In genomic region chr8:85013230-85013840, GRCm38 (mm10) we compare ENCODE assay signal across 8 mouse cellular contexts. TPM values are rescaled to one million over a fixed set of nuclear protein-coding genes. Genes with fewer than 3 reads are reported as not detected.
DNase-seq lines count a peak whose midpoint lies in the region; ATAC-seq and TF ChIP-seq lines count a peak whose summit lies in the region.

No protein-coding gene starts in this region.

- 7% methylated on average over 23 of the region's 26 CpGs for WGBS in hindbrain, embryonic 11.5 days
- 4% methylated on average over 26 of the region's 26 CpGs for WGBS in lung, postnatal 0 days
- 6% methylated on average over 26 of the region's 26 CpGs for WGBS in olfactory bulb, adult 2 months

- peak; percentile 65; the same call in 1 of the 2 replicates for ATAC-seq in erythroid progenitor cell, adult 5-6 weeks (replicated peaks; ENCODE audit: low FRiP score, poor library complexity, severe bottlenecking)
- ATAC-seq in hindbrain, embryonic 11.5 days (ENCODE audit: low FRiP score): peak; percentile 66
- ATAC-seq in lung, postnatal 0 days: peak; percentile 86

- peak; percentile 88 for DNase-seq in brain, embryonic 14.5 days (ENCODE audit: low read depth)
- DNase-seq in hindbrain, embryonic 11.5 days (ENCODE audit: low spot score): peak; percentile 85
- peak; percentile 52 to 54 for DNase-seq in layer of hippocampus, postnatal 14 days (ENCODE audit: low spot score in 2 of 2)
- DNase-seq in lung, postnatal 0 days (ENCODE audit: low spot score): peak; percentile 88
- peak; percentile 89 for DNase-seq in thymus, postnatal 14 days

- TF ChIP-seq EP300 in lung, postnatal 0 days (IDR thresholded peaks at IDR 0.05): no peak

- no peak for TF ChIP-seq POLR2A in brain, embryonic 14.5 days (IDR thresholded peaks at IDR 0.05; ENCODE audit: borderline replicate concordance, extremely low read depth, insufficient read depth, insufficient read length, poor library complexity, severe bottlenecking)
- TF ChIP-seq POLR2A in olfactory bulb, adult 2 months (IDR thresholded peaks at IDR 0.05; ENCODE audit: insufficient read depth, low read depth, low read length): no peak

- peak overlapping the region; percentile 39; the same call in 1 of the 2 replicates for H3K9ac ChIP-seq in hindbrain, embryonic 11.5 days (ENCODE audit: low read depth, low read length)
- H3K9ac ChIP-seq in lung, postnatal 0 days (replicated peaks; ENCODE audit: low read depth): no peak overlapping the region

- peak overlapping the region; percentile 55 for H3K4me2 ChIP-seq in hindbrain, embryonic 11.5 days (replicated peaks; ENCODE audit: low read depth, low read length)
- peak overlapping the region; percentile 48; the same call in 1 of the 2 replicates for H3K4me2 ChIP-seq in lung, postnatal 0 days (replicated peaks; ENCODE audit: low read depth, low read length)

- H3K4me1 ChIP-seq in E14TG2a.4 (replicated peaks; ENCODE audit: low read depth, low read length): peaks cover 61% of the 10 kb centered on the region
- H3K4me1 ChIP-seq in hindbrain, embryonic 11.5 days (replicated peaks; ENCODE audit: control insufficient read depth, insufficient read depth, low read length): no peaks in the 10 kb centered on the region
- H3K4me1 ChIP-seq in lung, postnatal 0 days (ENCODE audit: insufficient read depth, low read depth, low read length): peaks cover 3% of the 10 kb centered on the region; the same call in 1 of the 2 replicates
- H3K4me1 ChIP-seq in olfactory bulb, adult 2 months (ENCODE audit: control insufficient read depth, insufficient read depth, low read length): peaks cover 8% of the 10 kb centered on the region; the same call in 1 of the 2 replicates

- H3K27me3 ChIP-seq in E14TG2a.4 (ENCODE audit: insufficient read depth, low read length): peaks cover 50% of the 10 kb centered on the region
- H3K27me3 ChIP-seq in hindbrain, embryonic 11.5 days (ENCODE audit: control insufficient read depth, insufficient read depth, low read length): peaks cover 32% of the 10 kb centered on the region
- H3K27me3 ChIP-seq in lung, postnatal 0 days (replicated peaks; ENCODE audit: insufficient read depth, low read length): peaks cover 26% of the 10 kb centered on the region

- no peak overlapping the region for H3K27ac ChIP-seq in hindbrain, embryonic 11.5 days (ENCODE audit: low read depth, low read length)
- no peak overlapping the region for H3K27ac ChIP-seq in lung, postnatal 0 days (ENCODE audit: low read length)
- H3K27ac ChIP-seq in olfactory bulb, adult 2 months (ENCODE audit: insufficient read depth, low read depth, low read length): no peak overlapping the region

- peaks cover 16% of the 10 kb centered on the region for H3K36me3 ChIP-seq in E14TG2a.4 (ENCODE audit: insufficient read depth, low read length)
- peaks cover 3% of the 10 kb centered on the region; the same call in 1 of the 2 replicates for H3K36me3 ChIP-seq in hindbrain, embryonic 11.5 days (ENCODE audit: control insufficient read depth, insufficient read depth, low read length)
- peaks cover 3% of the 10 kb centered on the region for H3K36me3 ChIP-seq in lung, postnatal 0 days (ENCODE audit: insufficient read depth, low read length)

- peak; percentile 90 for TF ChIP-seq CTCF in E14TG2a.4 (conservative IDR thresholded peaks at IDR 0.05; ENCODE audit: low read length)
- TF ChIP-seq CTCF in brain, embryonic 14.5 days (IDR thresholded peaks at IDR 0.05; ENCODE audit: borderline replicate concordance, extremely low read depth, insufficient read depth, insufficient read length): peak; percentile 72
- TF ChIP-seq CTCF in lung, postnatal 0 days (IDR thresholded peaks at IDR 0.05): peak; percentile 83
- TF ChIP-seq CTCF in olfactory bulb, adult 2 months (IDR thresholded peaks at IDR 0.05; ENCODE audit: insufficient read depth, low read depth, low read length): peak; percentile 61

- peak overlapping the region; percentile 72 for H3K4me3 ChIP-seq in E14TG2a.4 (replicated peaks; ENCODE audit: low read length)
- H3K4me3 ChIP-seq in hindbrain, embryonic 11.5 days (ENCODE audit: low read depth, low read length): 0 out of 2 replicates have a peak overlapping the region, but pooled peaks have one; percentile 12
- peak overlapping the region; percentile 8; the same call in 1 of the 2 replicates for H3K4me3 ChIP-seq in lung, postnatal 0 days (ENCODE audit: low read depth, low read length)
- peak overlapping the region; percentile 50 for H3K4me3 ChIP-seq in olfactory bulb, adult 2 months (ENCODE audit: insufficient read depth, low read depth, low read length)

- H3K9me3 ChIP-seq in E14TG2a.4 (ENCODE audit: low read length): no peaks in the 10 kb centered on the region
- no peaks in the 10 kb centered on the region for H3K9me3 ChIP-seq in hindbrain, embryonic 11.5 days (ENCODE audit: control insufficient read depth, low read length)
- H3K9me3 ChIP-seq in lung, postnatal 0 days (ENCODE audit: low read length): no peaks in the 10 kb centered on the region

RNA-seq across cellular contexts. Expression of gene Best2, which starts 1.0 kb away (rescaled TPM):
- 0.05 and 0.06 TPM in 2 replicates for polyA plus RNA-seq in brain, embryonic 14.5 days (2012; rRNA removed)
- total RNA-seq in erythroid progenitor cell, adult 5-6 weeks (2015; ENCODE audit: low replicate concordance): not detected in 2 replicates
- total RNA-seq in erythroid progenitor cell, adult 5-6 weeks (2017; ENCODE audit: low replicate concordance): not detected in 2 replicates
- not detected in 2 replicates for polyA plus RNA-seq in hindbrain, embryonic 11.5 days (2014; fragmentation: Nextera tagmentation; extraction: Ambion mirVana)
- not detected for total RNA-seq in layer of hippocampus, postnatal 14 days (2021)
- not detected in 2 replicates for polyA plus RNA-seq in lung, postnatal 0 days (2015; fragmentation: Nextera tagmentation; extraction: Ambion mirVana)
- not detected in 2 replicates for polyA plus RNA-seq in olfactory bulb, adult 2 months (2012; ENCODE audit: insufficient read depth, insufficient read length, low replicate concordance, missing spikeins)

RNA-seq across cellular contexts. Expression of gene Asna1, which starts 11.7 kb away (rescaled TPM):
- 224 and 279 TPM in 2 replicates for polyA plus RNA-seq in brain, embryonic 14.5 days (2012; rRNA removed)
- total RNA-seq in erythroid progenitor cell, adult 5-6 weeks (2015; ENCODE audit: low replicate concordance): 42.8 and 69.2 TPM in 2 replicates
- 19.0 and 29.3 TPM in 2 replicates for total RNA-seq in erythroid progenitor cell, adult 5-6 weeks (2017; ENCODE audit: low replicate concordance)
- 134 TPM in 2 replicates for polyA plus RNA-seq in hindbrain, embryonic 11.5 days (2014; fragmentation: Nextera tagmentation; extraction: Ambion mirVana)
- total RNA-seq in layer of hippocampus, postnatal 14 days (2021): 100 to 1,000 TPM; 108 to 115 TPM
- polyA plus RNA-seq in lung, postnatal 0 days (2015; fragmentation: Nextera tagmentation; extraction: Ambion mirVana): 80.9 and 83.1 TPM in 2 replicates
- polyA plus RNA-seq in olfactory bulb, adult 2 months (2012; ENCODE audit: insufficient read depth, insufficient read length, low replicate concordance, missing spikeins): not detected in 2 replicates

RNA-seq across cellular contexts. Expression of gene Trir, which starts 13.3 kb away (rescaled TPM):
- 191 and 216 TPM in 2 replicates for polyA plus RNA-seq in brain, embryonic 14.5 days (2012; rRNA removed)
- 143 and 183 TPM in 2 replicates for total RNA-seq in erythroid progenitor cell, adult 5-6 weeks (2015; ENCODE audit: low replicate concordance)
- total RNA-seq in erythroid progenitor cell, adult 5-6 weeks (2017; ENCODE audit: low replicate concordance): 140 and 476 TPM in 2 replicates
- polyA plus RNA-seq in hindbrain, embryonic 11.5 days (2014; fragmentation: Nextera tagmentation; extraction: Ambion mirVana): 180 and 186 TPM in 2 replicates
- 100 to 1,000 TPM; 136 to 150 TPM for total RNA-seq in layer of hippocampus, postnatal 14 days (2021)
- 116 and 126 TPM in 2 replicates for polyA plus RNA-seq in lung, postnatal 0 days (2015; fragmentation: Nextera tagmentation; extraction: Ambion mirVana)
- not detected in 2 replicates for polyA plus RNA-seq in olfactory bulb, adult 2 months (2012; ENCODE audit: insufficient read depth, insufficient read length, low replicate concordance, missing spikeins)

RNA-seq across cellular contexts. Expression of gene Hook2, which starts 22.9 kb away (rescaled TPM):
- polyA plus RNA-seq in brain, embryonic 14.5 days (2012; rRNA removed): 21.2 and 27.2 TPM in 2 replicates
- 0.42 and 0.72 TPM in 2 replicates for total RNA-seq in erythroid progenitor cell, adult 5-6 weeks (2015; ENCODE audit: low replicate concordance)
- 2.6 and 4.6 TPM in 2 replicates for total RNA-seq in erythroid progenitor cell, adult 5-6 weeks (2017; ENCODE audit: low replicate concordance)
- 9.5 and 10.3 TPM in 2 replicates for polyA plus RNA-seq in hindbrain, embryonic 11.5 days (2014; fragmentation: Nextera tagmentation; extraction: Ambion mirVana)
- total RNA-seq in layer of hippocampus, postnatal 14 days (2021): 1 to 10 TPM; 7.6 to 9.0 TPM
- polyA plus RNA-seq in lung, postnatal 0 days (2015; fragmentation: Nextera tagmentation; extraction: Ambion mirVana): 19.2 and 22.3 TPM in 2 replicates
- not detected in 2 replicates for polyA plus RNA-seq in olfactory bulb, adult 2 months (2012; ENCODE audit: insufficient read depth, insufficient read length, low replicate concordance, missing spikeins)

RNA-seq across cellular contexts. Expression of gene Tnpo2, which starts 23.4 kb away (rescaled TPM):
- 129 and 140 TPM in 2 replicates for polyA plus RNA-seq in brain, embryonic 14.5 days (2012; rRNA removed)
- total RNA-seq in erythroid progenitor cell, adult 5-6 weeks (2015; ENCODE audit: low replicate concordance): 24.9 and 35.6 TPM in 2 replicates
- 31.8 and 40.2 TPM in 2 replicates for total RNA-seq in erythroid progenitor cell, adult 5-6 weeks (2017; ENCODE audit: low replicate concordance)
- polyA plus RNA-seq in hindbrain, embryonic 11.5 days (2014; fragmentation: Nextera tagmentation; extraction: Ambion mirVana): 18.8 and 24.6 TPM in 2 replicates
- total RNA-seq in layer of hippocampus, postnatal 14 days (2021): 100 to 1,000 TPM; 150 to 152 TPM
- 16.4 and 18.0 TPM in 2 replicates for polyA plus RNA-seq in lung, postnatal 0 days (2015; fragmentation: Nextera tagmentation; extraction: Ambion mirVana)
- polyA plus RNA-seq in olfactory bulb, adult 2 months (2012; ENCODE audit: insufficient read depth, insufficient read length, low replicate concordance, missing spikeins): not detected in 2 replicates

Comparison
In these comparisons a context has a peak if more than half of its experiments do, and no peak if none do; other contexts are left out.
1. H3K4me3 ChIP-seq: peak in every context shown above with its lines; median percentile 72 in E14TG2a.4; 50 in olfactory bulb, adult 2 months; 12 in hindbrain, embryonic 11.5 days; 8 in lung, postnatal 0 days.
2. RNA of gene Asna1, which starts 11.7 kb away (polyA plus RNA-seq): 224 to 279 TPM in brain, embryonic 14.5 days, 134 TPM in hindbrain, embryonic 11.5 days and 80.9 to 83.1 TPM in lung, postnatal 0 days; not detected in olfactory bulb, adult 2 months; every median in the first group is over 10 times any median in the second.
3. Peak in every context shown above with its lines, with median percentiles within 50 percentile points of each other: CTCF ChIP-seq, DNase-seq and ATAC-seq.